Mouse (Mus musculus) brain, embryonic 18.5 days (tissue): ENCODE results near the gene Tas2r113.
"Not testable (repeated sequence)": the region's sequence is repeated elsewhere in the genome, so short reads cannot be mapped to it uniquely, and the experiment has no call there.

Experiments
- DNase-seq: peaks from one replicate; pipeline ENCODE4 v3.0.0-alpha.2; 2012; ENCODE audit warnings: low read depth, low spot score

Gene Tas2r113

GRCm38 (mm10) chr6:132892711-132893110, at the start of gene Tas2r113:
Gene Tas2r113 (plus strand): TSS chr6:132893011.
- DNase-seq: no peak

- DNase-seq: no peak
Measured at GRCm38 (mm10) chr6:132846842-132847241, 46.0 kb upstream of the Tas2r113 start, which contains the start of gene Tas2r123. Gene Tas2r123 (plus strand): TSS chr6:132847142.

GRCm38 (mm10) chr6:132855138-132855537, 37.7 kb upstream of the Tas2r113 start, which contains the start of gene Tas2r116:
Gene Tas2r116 (plus strand): TSS chr6:132855438.
- no peak for DNase-seq

GRCm38 (mm10) chr6:132867708-132868107, 25.1 kb upstream of the Tas2r113 start, which contains the start of gene Tas2r110:
Gene Tas2r110 (plus strand): TSS chr6:132868008.
- DNase-seq: no peak

GRCm38 (mm10) chr6:132909351-132909750, 16.5 kb downstream of the Tas2r113 start, which contains the start of gene Tas2r125:
Gene Tas2r125 (plus strand): TSS chr6:132909651.
- DNase-seq: no peak

GRCm38 (mm10) chr6:132941376-132941775, 48.6 kb downstream of the Tas2r113 start:
- DNase-seq: not testable (repeated sequence)
